Mouse (Mus musculus): ENCODE measurements around the gene Cdhr3.

DNA sequence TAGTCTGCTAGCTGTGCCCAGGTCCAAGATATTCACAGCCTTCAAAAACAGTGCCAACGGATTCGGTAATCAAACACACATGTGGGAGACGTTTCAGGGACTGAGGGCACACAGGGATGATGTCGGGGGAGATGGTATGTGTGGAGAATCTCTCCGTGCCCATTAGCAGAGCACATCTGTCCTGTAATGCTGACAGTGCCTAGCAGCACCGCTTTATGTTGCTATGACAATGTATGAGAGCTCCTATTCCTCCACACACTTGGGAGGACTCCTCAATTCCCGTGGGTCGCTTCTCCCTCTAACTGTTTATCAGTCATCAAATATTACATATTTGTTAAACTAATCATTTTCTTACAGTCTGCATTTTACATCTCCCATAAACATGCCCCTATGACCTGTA lies 9.0 kb upstream of the Cdhr3 start:
- TF ChIP-seq MAX (IDR thresholded peaks at IDR 0.05), result no peak
- TF ChIP-seq USF1 (IDR thresholded peaks at IDR 0.05; ENCODE audit: low read depth), result no peak
- TF ChIP-seq CTCF (IDR thresholded peaks at IDR 0.05; ENCODE audit: control insufficient read depth, insufficient read depth, insufficient read length), result no peak

Data from C2C12 (cell line).